Mouse (Mus musculus) neutrophil, adult 59 days (primary cell): ENCODE results near the gene Fgd5. TPM values are rescaled to one million over a fixed set of nuclear protein-coding genes. Genes with fewer than 3 reads are reported as not detected.

Experiments
- total RNA-seq, 2 experiments: library from RNA; stranded (reverse); gene quantifications; 1 replicate in 1 of 2; 2 replicates in 1 of 2; pipeline ENCODE4 v1.2.4; 2023

Gene Fgd5
- under 1 TPM; 0.07 to 0.11 TPM for total RNA-seq

GRCm38 (mm10) chr6:91978371-91979300, at the start of gene Fgd5:
Fgd5 (plus strand) TSS chr6:91978878.

GRCm38 (mm10) chr6:92091130-92091591, 112.5 kb downstream of the Fgd5 start, which contains the start of gene Nr2c2:
Nr2c2 (plus strand) TSS chr6:92091390.

Other genes with a start within 250 kb of the Fgd5 start
- gene Grip2, start 151.6 kb upstream of the Fgd5 start, total RNA-seq, result not detected
- gene Ccdc174, start 100.8 kb upstream of the Fgd5 start, total RNA-seq, result 10 to 100 TPM; 24.1 to 30.4 TPM
- under 1 TPM; 0.64 to 0.97 TPM for gene 4930590J08Rik, start 76.1 kb upstream of the Fgd5 start, total RNA-seq
- gene Nr2c2, start 112.5 kb downstream of the Fgd5 start, total RNA-seq, result 10 to 100 TPM; 59.8 to 62.4 TPM
- gene Mrps25, start 205.2 kb downstream of the Fgd5 start, total RNA-seq, result 10 to 100 TPM in 1 of 2 experiments, 1 to 10 TPM in 1; 7.5 to 13.5 TPM
- gene Rbsn, start 236.0 kb downstream of the Fgd5 start, total RNA-seq, result 10 to 100 TPM; 18.0 to 18.5 TPM